Mouse (Mus musculus) limb, embryonic 14.5 days (tissue): ENCODE data around the gene Zfp719. TPM values are rescaled to one million over a fixed set of nuclear protein-coding genes. Genes with fewer than 3 reads are reported as not detected.

Experiments used
- ATAC-seq: fragments of 200-750 bp; cut with Nextera tagmentation; 2 replicates; pipeline ENCODE4 v1.8.0; 2017; ENCODE audit warnings: low read depth, moderate number of reproducible peaks, moderate TSS enrichment; ENCODE audit not compliant: low FRiP score
- DNase-seq: peaks from one replicate; pipeline ENCODE4 v3.0.0-alpha.2; 2015; ENCODE audit warnings: low spot score
- H3K27ac ChIP-seq: fragments of 300-500 bp; sonication (generic); replicated peaks from 2 replicates; pipeline ENCODE4 v1.5.1; 2014; ENCODE audit warnings: low read depth, mild to moderate bottlenecking, low read length, moderate library complexity, mixed read lengths
- H3K27me3 ChIP-seq: fragments of 300-500 bp; sonication (generic); 2 replicates; pipeline ENCODE4 v1.6.1; 2014; ENCODE audit warnings: low read length, mixed read lengths; ENCODE audit not compliant: control insufficient read depth, insufficient read depth
- H3K36me3 ChIP-seq: fragments of 300-500 bp; sonication (generic); 2 replicates; pipeline ENCODE4 v1.6.1; 2014; ENCODE audit warnings: mild to moderate bottlenecking, low read length, moderate library complexity, mixed read lengths; ENCODE audit not compliant: control insufficient read depth, insufficient read depth
- H3K4me1 ChIP-seq: fragments of 300-500 bp; sonication (generic); 2 replicates; pipeline ENCODE4 v1.6.1; 2014; ENCODE audit warnings: antibody characterized with exemption, low read length, mixed read lengths; ENCODE audit not compliant: control insufficient read depth, insufficient read depth
- H3K4me2 ChIP-seq: fragments of 300-500 bp; sonication (generic); replicated peaks from 2 replicates; pipeline ENCODE4 v1.6.1; 2014; ENCODE audit warnings: low read depth, mild to moderate bottlenecking, low read length, moderate library complexity; ENCODE audit not compliant: severe bottlenecking
- H3K4me3 ChIP-seq: fragments of 300-500 bp; sonication (generic); replicated peaks from 2 replicates; pipeline ENCODE4 v1.5.1; 2014; ENCODE audit warnings: low read length
- H3K9ac ChIP-seq: fragments of 300-500 bp; sonication (generic); 2 replicates; pipeline ENCODE4 v1.6.1; 2014; ENCODE audit warnings: mild to moderate bottlenecking, low read depth, low read length, moderate library complexity; ENCODE audit not compliant: severe bottlenecking
- H3K9me3 ChIP-seq: fragments of 300-500 bp; sonication (generic); 2 replicates; pipeline ENCODE4 v1.6.1; 2016; ENCODE audit warnings: low read length; ENCODE audit not compliant: control insufficient read depth
- POLR2A ChIP-seq: fragments of 200-500 bp; IDR thresholded peaks from 2 replicates; pipeline ENCODE4 v1.8.0; 2012; ENCODE audit warnings: inconsistent platforms, mild to moderate bottlenecking, moderate library complexity, borderline replicate concordance; ENCODE audit not compliant: insufficient read depth, insufficient read length; ENCODE audit errors: extremely low read depth
- WGBS: fragments of 180-500 bp; shearing (Covaris S2); extraction: QIAGEN DNeasy Blood & Tissue Kit; methylation state at CpG from one replicate; pipeline ENCODE4 v1.1.7; 2014; 5-methylcytosine and 5-hydroxymethylcytosine counted together
- polyA plus RNA-seq, 2 experiments: library from polyadenylated mRNA; depleted of rRNA in 1 of 2; stranded (reverse) in 1 of 2; unstranded in 1 of 2; fragments of >200 nt; fragmentation: Nextera tagmentation in 1 of 2; extraction: Ambion mirVana in 1 of 2; gene quantifications; 2 replicates each; pipeline versions ENCODE4 v1.2.1 to v1.2.3; 2012 to 2014

Zfp719 gene
- polyA plus RNA-seq, 2 experiments, result 6.7 to 13.1 TPM

DNA sequence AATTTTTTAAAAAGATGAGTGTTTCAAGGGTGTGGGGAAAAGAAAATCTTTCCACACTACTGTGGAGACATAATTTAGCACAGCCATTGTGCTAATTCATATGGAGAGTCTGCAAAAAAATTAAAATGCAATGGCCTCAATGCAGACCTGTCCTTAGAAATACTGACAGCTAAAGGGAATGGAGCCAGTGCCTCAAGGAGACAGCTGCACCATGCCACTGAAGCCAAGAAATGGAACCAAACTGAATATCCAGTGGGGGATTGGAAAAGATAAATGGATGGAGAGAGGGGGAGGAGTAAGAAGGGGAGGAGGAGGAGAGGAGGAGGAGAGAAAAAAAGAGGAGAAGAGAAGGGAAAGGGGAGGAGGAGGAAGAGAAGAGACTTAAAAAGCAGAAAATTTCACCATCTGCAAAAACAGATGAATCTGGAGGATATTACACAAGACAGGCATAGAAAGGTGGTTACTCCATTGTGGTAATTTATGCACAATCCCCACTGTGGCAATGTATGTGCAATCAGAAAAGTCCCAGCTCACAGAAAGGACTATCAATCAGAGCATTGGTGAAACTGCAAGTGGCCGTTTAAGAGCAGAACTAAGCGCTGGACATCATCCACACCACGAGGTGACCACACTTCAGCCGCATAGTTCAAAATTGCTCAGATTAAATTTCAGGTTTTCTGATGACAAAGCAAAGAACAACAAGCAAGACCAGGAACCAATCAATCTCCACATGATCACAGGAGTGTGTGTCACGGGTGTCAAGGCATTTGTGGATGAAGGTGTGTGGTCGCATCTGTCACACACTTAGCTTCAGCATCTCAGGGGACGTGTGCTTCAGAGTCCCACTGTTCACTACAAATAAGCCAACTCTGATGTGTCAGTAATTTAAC, 33.5 kb upstream of the Zfp719 start:
- H3K9me3 ChIP-seq, result no peaks in the 10 kb centered on the region
- no peak overlapping the region for H3K27ac ChIP-seq
- H3K36me3 ChIP-seq, result no peaks in the 10 kb centered on the region
- H3K27me3 ChIP-seq, result no peaks in the 10 kb centered on the region
- no peak for DNase-seq
- TF ChIP-seq POLR2A, result no peak
- no peak for ATAC-seq
- no peaks in the 10 kb centered on the region for H3K4me1 ChIP-seq
- 58% methylated on average over 7 of the region's 7 CpGs for WGBS
- H3K9ac ChIP-seq, result no peak overlapping the region
- H3K4me3 ChIP-seq, result no peak overlapping the region
- H3K4me2 ChIP-seq, result no peak overlapping the region

- DNase-seq (no peak), ATAC-seq (no peak)
- Histone ChIP-seq H3K36me3 (no peaks in the 10 kb centered on the region), H3K27me3 (no peaks in the 10 kb centered on the region), H3K9ac (no peak overlapping the region), H3K4me2 (no peak overlapping the region), H3K9me3 (no peaks in the 10 kb centered on the region), H3K4me1 (no peaks in the 10 kb centered on the region), H3K27ac (no peak overlapping the region), H3K4me3 (no peak overlapping the region)
- no peak for TF ChIP-seq POLR2A
- 27% methylated on average over 5 of the region's 5 CpGs for WGBS
These were observed 31.7 kb upstream of the Zfp719 start for GRCm38 (mm10) chr7:43547666-43548065.

GRCm38 (mm10) chr7:43548206-43548605, 31.2 kb upstream of the Zfp719 start:
- Histone ChIP-seq H3K9me3 (no peaks in the 10 kb centered on the region), H3K36me3 (no peaks in the 10 kb centered on the region), H3K9ac (no peak overlapping the region), H3K4me1 (no peaks in the 10 kb centered on the region), H3K4me3 (no peak overlapping the region), H3K4me2 (no peak overlapping the region), H3K27ac (no peak overlapping the region), H3K27me3 (no peaks in the 10 kb centered on the region)
- 82% methylated on average over 4 of the region's 4 CpGs for WGBS
- ATAC-seq, result no peak
- no peak for TF ChIP-seq POLR2A
- no peak for DNase-seq

DNA sequence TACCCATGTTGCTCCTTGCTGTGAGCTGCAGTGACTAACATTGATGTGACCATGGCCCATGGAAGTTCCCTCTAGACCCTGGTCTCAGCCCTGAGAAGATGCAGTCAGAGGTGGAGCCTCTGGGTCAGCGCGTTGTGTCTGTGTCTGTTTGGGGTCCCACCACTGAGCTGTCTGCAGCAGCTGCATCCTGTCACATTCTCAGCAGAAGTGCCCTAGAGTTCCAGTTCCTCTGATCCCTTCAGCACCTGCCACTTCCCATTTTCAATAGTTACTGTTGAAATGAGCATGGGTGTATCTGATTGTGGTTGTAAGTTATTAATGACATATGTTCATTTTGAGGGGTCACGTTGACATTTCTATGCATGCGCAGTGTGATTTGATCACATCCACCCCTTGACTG, 26.3 kb upstream of the Zfp719 start:
- DNase-seq (no peak), ATAC-seq (no peak)
- Histone ChIP-seq H3K36me3 (no peaks in the 10 kb centered on the region), H3K4me2 (no peak overlapping the region), H3K4me3 (no peak overlapping the region), H3K27ac (no peak overlapping the region), H3K4me1 (no peaks in the 10 kb centered on the region), H3K9ac (no peak overlapping the region), H3K9me3 (no peaks in the 10 kb centered on the region), H3K27me3 (no peaks in the 10 kb centered on the region)
- TF ChIP-seq POLR2A, result no peak
- 72% methylated on average over 4 of the region's 4 CpGs for WGBS

DNA sequence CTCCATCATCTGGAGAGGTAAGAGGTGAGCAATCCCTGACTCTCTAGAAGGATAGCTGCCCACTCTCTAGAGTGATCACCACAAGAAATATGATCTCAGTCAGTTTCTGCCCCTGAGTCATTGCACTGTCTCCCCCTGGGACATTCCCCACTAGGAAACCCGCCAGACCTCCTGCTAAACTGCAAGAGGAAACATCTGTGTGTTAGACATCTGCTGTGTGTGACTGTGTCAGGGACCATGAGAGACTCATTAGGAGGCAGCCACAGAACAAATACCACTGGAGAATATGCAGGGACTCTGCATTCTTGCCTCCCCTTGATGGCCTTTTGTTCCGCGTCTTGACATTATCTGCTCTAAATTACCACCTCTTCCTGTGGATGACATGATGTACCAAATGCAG, 24.9 kb upstream of the Zfp719 start:
- no peaks in the 10 kb centered on the region for H3K36me3 ChIP-seq
- H3K4me1 ChIP-seq, result no peaks in the 10 kb centered on the region
- no peak overlapping the region for H3K4me2 ChIP-seq
- no peak overlapping the region for H3K9ac ChIP-seq
- H3K4me3 ChIP-seq, result no peak overlapping the region
- H3K9me3 ChIP-seq, result no peaks in the 10 kb centered on the region
- ATAC-seq (no peak), DNase-seq (peak; percentile 38)
- no peak for TF ChIP-seq POLR2A
- WGBS, result 49% methylated on average over 3 of the region's 3 CpGs
- no peaks in the 10 kb centered on the region for H3K27me3 ChIP-seq
- no peak overlapping the region for H3K27ac ChIP-seq
